Mouse (Mus musculus): ENCODE results near the gene Bicral. TPM values are rescaled to one million over a fixed set of nuclear protein-coding genes. Genes with fewer than 3 reads are reported as not detected.

Gene Bicral
- total and polyA plus RNA-seq, 3 experiments, result 3.0 to 7.4 (median 5.9) TPM

- in situ Hi-C loops (cut with MboI; ENCODE audit: low pct_ligation_motif_present, low pct_unique_long_range_greater_than_20kb, low sequenced_read_pairs), result loop anchor here (5.0 kb wide), 2 partner anchors 34 to 119 kb away; partner anchors contain the start of gene Cul7
- no peak for DNase-seq (ENCODE audit: extremely low read depth)
- H3K36me3 ChIP-seq (replicated peaks in 1 of 2; ENCODE audit: control insufficient read depth in 1 of 2, insufficient read depth in 1 of 2, low read length in 1 of 2), result peaks cover 20 to 26% of the 10 kb centered on the region in 2 experiments
- H3K27me3 ChIP-seq (replicated peaks), result no peaks in the 10 kb centered on the region
- H3K4me2 ChIP-seq (ENCODE audit: insufficient read depth, low read depth, poor library complexity, severe bottlenecking), result peak overlapping the region; percentile 64
- peak overlapping the region; percentile 64; the same call in 1 of the 2 replicates for H3K9ac ChIP-seq (ENCODE audit: insufficient read depth, low read depth)
- H3K4me1 ChIP-seq (ENCODE audit: control insufficient read depth in 1 of 2, insufficient read depth in 2 of 2), result peaks cover 8 to 28% of the 10 kb centered on the region in 2 experiments
- no peaks in the 10 kb centered on the region; the same call in 1 of the 2 replicates for H3K79me2 ChIP-seq (replicated peaks; ENCODE audit: control insufficient read depth, extremely low read depth, insufficient read depth, poor library complexity, severe bottlenecking)
- no peak for TF ChIP-seq PAX5 (IDR thresholded peaks at IDR 0.05; ENCODE audit: low read length)
- TF ChIP-seq EP300 (IDR thresholded peaks at IDR 0.05; ENCODE audit: low read length), result no peak
- TF ChIP-seq MEF2A (IDR thresholded peaks at IDR 0.05; ENCODE audit: borderline replicate concordance, low read depth, low read length), result no peak
- no peak for TF ChIP-seq MXI1 (IDR thresholded peaks at IDR 0.05; ENCODE audit: low read depth, low read length)
- peak overlapping the region in 2 of 3 experiments; percentile 67 to 88 for H3K4me3 ChIP-seq (replicated peaks in 1 of 3; ENCODE audit: low read depth in 2 of 3, low read length in 2 of 3, poor library complexity in 1 of 3)
- no peaks in the 10 kb centered on the region for H3K9me3 ChIP-seq (replicated peaks; ENCODE audit: low read length)
- no peak overlapping the region for H3K27ac ChIP-seq (ENCODE audit: insufficient read depth, low read depth)
- dilution Hi-C loops (cut with MboI; ENCODE audit: extremely low pct_ligation_motif_present, extremely low pct_unique_long_range_greater_than_20kb, low sequenced_read_pairs), result no loop called here
Observed at GRCm38 (mm10) chr17:46771616-46772015, 86.7 kb downstream of the Bicral start.

GRCm38 (mm10) chr17:46771025-46771424 is 87.3 kb downstream of the Bicral start:
- H3K9me3 ChIP-seq (replicated peaks; ENCODE audit: low read length), result no peaks in the 10 kb centered on the region
- TF ChIP-seq IRF4 (IDR thresholded peaks at IDR 0.05; ENCODE audit: low read depth, low read length), result no peak
- peak; percentile 77 for TF ChIP-seq SMC3 (IDR thresholded peaks at IDR 0.05; ENCODE audit: low read depth, low read length)
- no peak for TF ChIP-seq TBP (conservative IDR thresholded peaks at IDR 0.05; ENCODE audit: low read depth, low read length)
- TF ChIP-seq JUN (IDR thresholded peaks at IDR 0.05; ENCODE audit: insufficient read depth, low read depth, low read length), result no peak
- no peak for TF ChIP-seq HCFC1 (IDR thresholded peaks at IDR 0.05; ENCODE audit: low read depth, low read length)
- no peak for TF ChIP-seq CHD2 (IDR thresholded peaks at IDR 0.05; ENCODE audit: low read length)
- no peak for TF ChIP-seq CHD1 (IDR thresholded peaks at IDR 0.05; ENCODE audit: low read depth, low read length)
- TF ChIP-seq MAZ (IDR thresholded peaks at IDR 0.05; ENCODE audit: low read depth, low read length), result no peak
- peak; percentile 69 for TF ChIP-seq RAD21 (IDR thresholded peaks at IDR 0.05; ENCODE audit: low read depth, low read length)
- no peak for TF ChIP-seq ELF1 (IDR thresholded peaks at IDR 0.05; ENCODE audit: low read depth, low read length)
- no peak for TF ChIP-seq EP300 (IDR thresholded peaks at IDR 0.05; ENCODE audit: low read length)
- TF ChIP-seq BHLHE40 (IDR thresholded peaks at IDR 0.05; ENCODE audit: low read depth, low read length), result peak; percentile 13; the same call in 1 of the 2 replicates
- peak; percentile 15 to 71; a peak in 2 of 4 replicates for TF ChIP-seq CTCF (conservative IDR thresholded peaks at IDR 0.05 in 1 of 2, IDR thresholded peaks at IDR 0.05 in 1 of 2; ENCODE audit: low read depth in 2 of 2, low read length in 2 of 2)
- TF ChIP-seq TCF12 (IDR thresholded peaks at IDR 0.05; ENCODE audit: low read depth, low read length), result no peak
- no peak for TF ChIP-seq RCOR1 (conservative IDR thresholded peaks at IDR 0.05; ENCODE audit: low read depth, low read length)
- TF ChIP-seq SIN3A (IDR thresholded peaks at IDR 0.05; ENCODE audit: low read length), result no peak
- DNase-seq (ENCODE audit: extremely low read depth), result no peak
- H3K4me2 ChIP-seq (ENCODE audit: insufficient read depth, low read depth, poor library complexity, severe bottlenecking), result no peak overlapping the region
- no peaks in the 10 kb centered on the region; the same call in 1 of the 2 replicates for H3K79me2 ChIP-seq (replicated peaks; ENCODE audit: control insufficient read depth, extremely low read depth, insufficient read depth, poor library complexity, severe bottlenecking)
- in situ Hi-C loops (cut with MboI; ENCODE audit: low pct_ligation_motif_present, low pct_unique_long_range_greater_than_20kb, low sequenced_read_pairs), result loop anchor here (5.0 kb wide), 2 partner anchors 34 to 119 kb away; partner anchors contain the start of gene Cul7
- no peaks in the 10 kb centered on the region for H3K27me3 ChIP-seq (replicated peaks)
- dilution Hi-C loops (cut with MboI; ENCODE audit: extremely low pct_ligation_motif_present, extremely low pct_unique_long_range_greater_than_20kb, low sequenced_read_pairs), result no loop called here
- peaks cover 14 to 21% of the 10 kb centered on the region in 2 experiments for H3K36me3 ChIP-seq (replicated peaks in 1 of 2; ENCODE audit: control insufficient read depth in 1 of 2, insufficient read depth in 1 of 2, low read length in 1 of 2)
- no peak overlapping the region for H3K27ac ChIP-seq (ENCODE audit: insufficient read depth, low read depth)
- H3K4me1 ChIP-seq (ENCODE audit: control insufficient read depth in 1 of 2, insufficient read depth in 2 of 2), result peaks cover 8 to 28% of the 10 kb centered on the region in 2 experiments
- H3K9ac ChIP-seq (ENCODE audit: insufficient read depth, low read depth), result no peak overlapping the region
- H3K4me3 ChIP-seq (replicated peaks in 1 of 3; ENCODE audit: low read depth in 2 of 3, low read length in 2 of 3, poor library complexity in 1 of 3), result no peak overlapping the region
